Mouse (Mus musculus) myocyte (in vitro differentiated cells): ENCODE measurements around the gene Ehd3. TPM values are rescaled to one million over a fixed set of nuclear protein-coding genes. Genes with fewer than 3 reads are reported as not detected.

ENCODE experiments used
- H3K27me3 ChIP-seq: one replicate; pipeline ENCODE4 v1.6.1; 2011; ENCODE audit not compliant: control insufficient read depth, insufficient read depth, insufficient read length
- H3K36me3 ChIP-seq: one replicate; pipeline ENCODE4 v1.6.1; 2011; ENCODE audit not compliant: control insufficient read depth, insufficient read depth
- H3K4me2 ChIP-seq: one replicate; pipeline ENCODE4 v1.6.1; 2011; ENCODE audit warnings: low read depth, control low read depth
- H3K4me3 ChIP-seq: one replicate; pipeline ENCODE4 v1.5.1; 2011; ENCODE audit warnings: mild to moderate bottlenecking, control low read depth, moderate library complexity
- H3K79me2 ChIP-seq: one replicate; pipeline ENCODE4 v1.6.1; 2011; ENCODE audit not compliant: control insufficient read depth, insufficient read depth
- H3ac ChIP-seq: one replicate; pipeline ENCODE4 v1.6.1; 2011; ENCODE audit not compliant: control insufficient read depth, insufficient read length
- CEBPB ChIP-seq: IDR thresholded peaks from 2 replicates; pipeline ENCODE4 v1.6.1; 2011; ENCODE audit warnings: mild to moderate bottlenecking, moderate library complexity; ENCODE audit not compliant: poor library complexity, insufficient read depth, severe bottlenecking
- E2F4 ChIP-seq: IDR thresholded peaks from one replicate; pipeline ENCODE4 v1.6.1; 2011; ENCODE audit warnings: mild to moderate bottlenecking, control low read depth, moderate library complexity; ENCODE audit not compliant: insufficient read depth
- MAX ChIP-seq: IDR thresholded peaks from one replicate; pipeline ENCODE4 v1.6.1; 2011; ENCODE audit warnings: low read depth, mild to moderate bottlenecking, control low read depth
- MYOD1 ChIP-seq, 3 experiments: IDR thresholded peaks; one replicate each; pipeline ENCODE4 v1.6.1; 2011; ENCODE audit warnings: control low read depth in 2 of 3, low read depth in 2 of 3, mild to moderate bottlenecking in 2 of 3, moderate library complexity in 1 of 3; ENCODE audit not compliant: insufficient read length in 2 of 3, control insufficient read depth in 1 of 3
- MYOG ChIP-seq, 3 experiments: IDR thresholded peaks; one replicate each; pipeline ENCODE4 v1.6.1; 2011; ENCODE audit warnings: control low read depth in 2 of 3, low read depth in 2 of 3, mild to moderate bottlenecking in 2 of 3; ENCODE audit not compliant: insufficient read length in 2 of 3, control insufficient read depth in 1 of 3, insufficient read depth in 1 of 3
- POLR2A ChIP-seq: IDR thresholded peaks from one replicate; pipeline ENCODE4 v1.6.1; 2011; ENCODE audit warnings: low read depth, mild to moderate bottlenecking, control low read depth, moderate library complexity; ENCODE audit not compliant: insufficient read length
- POLR2AphosphoS2 ChIP-seq: IDR thresholded peaks from one replicate; pipeline ENCODE4 v1.6.1; 2011; ENCODE audit warnings: low read depth, control low read depth; ENCODE audit not compliant: insufficient read length
- REST ChIP-seq: IDR thresholded peaks from one replicate; pipeline ENCODE4 v1.6.1; 2011; ENCODE audit warnings: mild to moderate bottlenecking, control low read depth, moderate library complexity; ENCODE audit not compliant: insufficient read depth, insufficient read length
- SRF ChIP-seq: IDR thresholded peaks from one replicate; pipeline ENCODE4 v1.6.1; 2011; ENCODE audit warnings: low read depth; ENCODE audit not compliant: control insufficient read depth, insufficient read length
- TCF12 ChIP-seq: IDR thresholded peaks from one replicate; pipeline ENCODE4 v1.6.1; 2011; ENCODE audit warnings: mild to moderate bottlenecking, control low read depth; ENCODE audit not compliant: poor library complexity, insufficient read depth, severe bottlenecking
- TCF3 ChIP-seq: IDR thresholded peaks from one replicate; pipeline ENCODE4 v1.6.1; 2011; ENCODE audit warnings: low read depth, control low read depth; ENCODE audit not compliant: insufficient read length
- USF1 ChIP-seq: IDR thresholded peaks from one replicate; pipeline ENCODE4 v1.6.1; 2011; ENCODE audit warnings: low read depth, mild to moderate bottlenecking, control low read depth, moderate library complexity
- polyA plus RNA-seq: library from polyadenylated mRNA; unstranded; fragments of >200 nt; fragmentation: generic; extraction: Trizol; gene quantifications from one replicate; pipeline ENCODE4 v1.2.1, GENCODE M21; 2012; ENCODE audit warnings: missing spikeins

Gene Ehd3
- polyA plus RNA-seq, 1 experiment = 2.9 TPM

- H3K36me3 ChIP-seq = no peaks in the 10 kb centered on the region
- H3K4me3 ChIP-seq = no peak overlapping the region
- TF ChIP-seq MAX = no peak
- TF ChIP-seq E2F4 = no peak
- TF ChIP-seq MYOG (IDR thresholded peaks at IDR 0.05; ENCODE audit: control insufficient read depth in 1 of 3, insufficient read depth in 1 of 3, insufficient read length in 2 of 3, low read depth in 2 of 3) = no peak
- no peak for TF ChIP-seq CEBPB
- TF ChIP-seq REST = no peak
- TF ChIP-seq TCF3 = no peak
- no peak for TF ChIP-seq POLR2A
- no peak for TF ChIP-seq SRF
- no peak for TF ChIP-seq MYOD1 (IDR thresholded peaks at IDR 0.05; ENCODE audit: control insufficient read depth in 1 of 3, insufficient read length in 2 of 3, low read depth in 2 of 3)
- H3K79me2 ChIP-seq = no peaks in the 10 kb centered on the region
- no peak overlapping the region for H3K4me2 ChIP-seq
- H3K27me3 ChIP-seq = no peaks in the 10 kb centered on the region
- no peak overlapping the region for H3ac ChIP-seq
Measured at GRCm38 (mm10) chr17:73808431-73808830, 4.5 kb downstream of the Ehd3 start.

- Histone ChIP-seq H3K79me2 (no peaks in the 10 kb centered on the region), H3K4me2 (no peak overlapping the region), H3K27me3 (no peaks in the 10 kb centered on the region), H3K36me3 (no peaks in the 10 kb centered on the region), H3ac (no peak overlapping the region), H3K4me3 (no peak overlapping the region)
- TF ChIP-seq USF1 = no peak
- TF ChIP-seq MYOD1 (IDR thresholded peaks at IDR 0.05; ENCODE audit: control insufficient read depth in 1 of 3, insufficient read length in 2 of 3, low read depth in 2 of 3) = no peak
- TF ChIP-seq POLR2AphosphoS2 = no peak
- TF ChIP-seq TCF3 = no peak
- TF ChIP-seq SRF = no peak
- TF ChIP-seq TCF12 = no peak
- TF ChIP-seq REST = no peak
- no peak for TF ChIP-seq E2F4
- TF ChIP-seq MYOG (IDR thresholded peaks at IDR 0.05; ENCODE audit: control insufficient read depth in 1 of 3, insufficient read depth in 1 of 3, insufficient read length in 2 of 3, low read depth in 2 of 3) = no peak
- no peak for TF ChIP-seq CEBPB
- no peak for TF ChIP-seq MAX
- no peak for TF ChIP-seq POLR2A
Measured at GRCm38 (mm10) chr17:73810801-73811200, 6.9 kb downstream of the Ehd3 start.

GRCm38 (mm10) chr17:73811566-73811965 is 7.6 kb downstream of the Ehd3 start:
- peak; percentile 16 for TF ChIP-seq SRF
- no peak for TF ChIP-seq POLR2A
- Histone ChIP-seq H3K36me3 (no peaks in the 10 kb centered on the region), H3K79me2 (no peaks in the 10 kb centered on the region), H3K4me2 (peak overlapping the region; percentile 68), H3K27me3 (no peaks in the 10 kb centered on the region), H3K4me3 (no peak overlapping the region), H3ac (no peak overlapping the region)

GRCm38 (mm10) chr17:73813031-73813660 is 9.2 kb downstream of the Ehd3 start:
- no peak overlapping the region for H3K4me3 ChIP-seq
- H3K4me2 ChIP-seq = no peak overlapping the region
- no peaks in the 10 kb centered on the region for H3K79me2 ChIP-seq
- no peaks in the 10 kb centered on the region for H3K27me3 ChIP-seq
- no peak overlapping the region for H3ac ChIP-seq
- no peaks in the 10 kb centered on the region for H3K36me3 ChIP-seq
- TF ChIP-seq USF1 (no peak), REST (no peak), MYOG (IDR thresholded peaks at IDR 0.05; ENCODE audit: control insufficient read depth in 1 of 3, insufficient read depth in 1 of 3, insufficient read length in 2 of 3, low read depth in 2 of 3) (no peak), MYOD1 (IDR thresholded peaks at IDR 0.05; ENCODE audit: control insufficient read depth in 1 of 3, insufficient read length in 2 of 3, low read depth in 2 of 3) (peak in 1 of 3 experiments; percentile 25)

- Histone ChIP-seq H3K4me3 (no peak overlapping the region), H3K79me2 (no peaks in the 10 kb centered on the region), H3K36me3 (no peaks in the 10 kb centered on the region), H3K27me3 (no peaks in the 10 kb centered on the region), H3ac (no peak overlapping the region), H3K4me2 (no peak overlapping the region)
- TF ChIP-seq SRF (no peak), POLR2A (no peak), TCF12 (no peak), E2F4 (no peak), REST (no peak), MAX (no peak), POLR2AphosphoS2 (no peak)
Measured at GRCm38 (mm10) chr17:73814500-73815190, 10.7 kb downstream of the Ehd3 start.
